Mouse (Mus musculus) embryo, embryonic 11 days (tissue): ENCODE results near the gene Mrpl41.

Experiments used
- DNase-seq: peaks from one replicate; pipeline ENCODE4 v3.0.0-alpha.2; 2015

Gene Mrpl41

GRCm38 (mm10) chr2:24935057-24935796 is 39.7 kb downstream of the Mrpl41 start, which contains the start of gene Arrdc1:
Arrdc1 (minus strand) TSS chr2:24935252.
- peak; percentile 96 for DNase-seq

GRCm38 (mm10) chr2:24934441-24934963 is 40.4 kb downstream of the Mrpl41 start:
- DNase-seq: no peak

GRCm38 (mm10) chr2:24929593-24929992 is 45.3 kb downstream of the Mrpl41 start:
- no peak for DNase-seq

DNA sequence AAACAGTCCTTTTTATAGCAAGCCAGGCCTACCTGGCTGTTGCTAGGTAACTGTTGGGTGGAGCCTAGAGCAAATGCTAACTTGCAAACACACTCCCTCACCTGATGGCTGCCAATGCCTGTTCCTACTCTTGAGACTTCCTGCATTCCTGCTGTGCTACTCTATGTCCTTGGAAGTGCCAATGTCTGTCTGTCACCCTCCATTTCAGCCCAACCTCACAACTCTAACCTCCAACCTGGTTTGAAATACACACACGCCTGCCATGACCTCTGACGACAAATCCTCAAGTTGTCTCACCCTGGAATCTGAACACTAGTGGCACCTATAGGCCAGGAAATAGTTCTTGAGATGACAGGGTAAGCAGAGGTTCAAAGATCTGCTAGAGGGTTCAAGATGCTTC is 45.8 kb downstream of the Mrpl41 start:
- DNase-seq: no peak

- peak; percentile 14 for DNase-seq
These were observed 47.0 kb downstream of the Mrpl41 start for GRCm38 (mm10) chr2:24927810-24928479.

DNA sequence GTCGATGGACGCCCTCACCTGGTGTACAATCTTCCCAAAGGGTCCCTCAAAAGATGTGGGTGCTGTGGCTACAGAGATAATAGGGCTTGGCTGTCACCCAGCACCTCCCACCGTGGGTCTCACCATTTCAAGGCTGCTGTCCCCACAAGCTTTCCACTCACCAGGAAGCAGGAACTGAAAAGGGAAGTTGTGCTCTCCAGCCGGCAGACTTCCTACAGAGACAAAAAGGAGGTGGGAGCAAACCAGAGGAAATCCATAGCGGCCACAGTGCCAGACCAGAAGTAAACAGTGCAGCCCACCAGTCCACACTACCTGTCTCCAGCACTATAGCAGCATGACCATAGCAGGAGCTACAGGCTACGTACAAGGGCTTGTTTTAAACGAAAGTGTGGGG is 47.9 kb downstream of the Mrpl41 start:
- no peak for DNase-seq

DNA sequence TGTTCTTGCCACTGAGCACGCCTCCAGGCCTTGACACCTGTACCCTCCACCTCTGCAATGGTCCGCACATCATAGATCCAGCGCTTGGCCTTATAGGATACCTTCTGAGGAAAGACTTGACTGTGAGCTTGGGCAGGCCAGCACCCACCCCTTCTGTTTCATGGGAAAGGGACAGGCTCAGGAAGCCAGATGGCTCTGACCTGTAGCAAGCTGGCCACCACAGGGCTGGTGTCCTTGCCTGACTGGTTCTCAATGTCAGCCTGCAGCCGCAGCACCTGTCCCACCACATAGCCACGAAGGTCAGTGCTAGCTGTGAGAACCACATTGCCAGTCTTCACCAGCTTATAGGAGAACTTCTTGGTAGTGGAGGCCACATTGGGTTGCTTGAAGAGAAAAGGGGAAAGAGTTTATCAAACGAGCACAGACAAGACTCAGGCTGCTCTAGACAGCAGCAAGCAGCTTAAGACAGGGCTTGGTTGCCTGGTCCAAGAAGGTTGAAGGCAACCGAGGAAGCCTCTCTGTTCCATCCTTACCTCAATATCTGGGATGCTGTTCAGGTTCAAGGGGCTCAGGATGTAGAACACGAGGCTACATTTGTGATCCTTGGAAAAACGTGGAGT is 48.4 kb downstream of the Mrpl41 start:
- no peak for DNase-seq

DNA sequence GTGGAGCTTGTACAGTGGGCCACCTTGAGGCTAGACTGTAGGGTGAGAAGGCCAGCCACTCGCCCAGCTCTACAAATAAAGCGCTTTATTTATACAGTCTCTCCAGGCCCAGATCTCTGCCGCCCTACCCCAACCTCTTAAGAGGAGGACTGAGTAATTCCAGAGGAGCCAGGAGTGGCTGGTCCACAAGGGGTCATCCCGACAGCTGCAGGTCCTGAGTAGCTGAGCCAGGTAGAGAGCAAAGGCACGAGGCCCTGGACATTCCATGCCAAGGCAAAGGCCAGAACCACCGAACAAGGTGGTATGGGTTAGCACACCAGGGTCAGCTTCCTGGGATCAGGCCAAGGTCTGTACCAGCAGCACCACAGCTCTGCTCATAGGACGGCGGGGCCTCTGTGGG is 49.6 kb downstream of the Mrpl41 start:
- DNase-seq: no peak
